Mouse (Mus musculus) thymus, adult 2 months (tissue): ENCODE results near the gene Hoxc9.

Experiments used
- CTCF ChIP-seq: fragments of 200-500 bp; IDR thresholded peaks from 2 replicates; pipeline ENCODE4 v1.5.1; 2012; ENCODE audit warnings: mild to moderate bottlenecking, control low read depth, low read length, moderate library complexity, borderline replicate concordance; ENCODE audit not compliant: control insufficient read depth, poor library complexity, insufficient read depth; ENCODE audit errors: extremely low read depth
- POLR2A ChIP-seq: fragments of 200-500 bp; IDR thresholded peaks from 2 replicates; pipeline ENCODE4 v1.6.1; 2012; ENCODE audit warnings: mild to moderate bottlenecking, low read length, control low read depth, moderate library complexity; ENCODE audit not compliant: control insufficient read depth, poor library complexity, insufficient read depth; ENCODE audit errors: extremely low read depth

DNA sequence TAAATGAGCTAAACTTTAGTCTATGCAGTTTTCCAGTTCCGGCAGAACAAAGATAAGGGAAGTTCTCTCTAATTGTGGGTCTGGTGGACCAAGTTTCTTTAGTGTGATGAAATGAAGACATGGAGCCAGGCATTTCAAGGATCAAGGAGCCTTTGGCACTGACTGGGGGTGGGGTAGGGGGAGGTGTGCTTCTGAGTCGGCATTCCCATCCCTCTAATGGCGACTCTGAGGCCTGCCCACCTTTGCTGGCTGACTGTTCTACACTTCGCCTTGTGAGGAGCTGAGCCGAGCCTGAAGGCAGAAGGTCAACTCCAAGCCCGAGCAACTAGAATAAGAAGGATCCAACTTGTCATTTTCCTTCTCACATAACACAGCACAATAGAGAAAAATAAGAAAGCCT, 14.5 kb upstream of the Hoxc9 start:
- TF ChIP-seq CTCF = no peak
- TF ChIP-seq POLR2A = no peak
